Mouse (Mus musculus): ENCODE results near the gene Gm5150. TPM values are rescaled to one million over a fixed set of nuclear protein-coding genes. Genes with fewer than 3 reads are reported as not detected.
"Not testable (repeated sequence)": the region's sequence is repeated elsewhere in the genome, so short reads cannot be mapped to it uniquely, and the experiment has no call there.

The Gm5150 gene
- not detected in 2 replicates for polyA plus RNA-seq (2014; fragmentation: Nextera tagmentation; extraction: Ambion mirVana)

DNA sequence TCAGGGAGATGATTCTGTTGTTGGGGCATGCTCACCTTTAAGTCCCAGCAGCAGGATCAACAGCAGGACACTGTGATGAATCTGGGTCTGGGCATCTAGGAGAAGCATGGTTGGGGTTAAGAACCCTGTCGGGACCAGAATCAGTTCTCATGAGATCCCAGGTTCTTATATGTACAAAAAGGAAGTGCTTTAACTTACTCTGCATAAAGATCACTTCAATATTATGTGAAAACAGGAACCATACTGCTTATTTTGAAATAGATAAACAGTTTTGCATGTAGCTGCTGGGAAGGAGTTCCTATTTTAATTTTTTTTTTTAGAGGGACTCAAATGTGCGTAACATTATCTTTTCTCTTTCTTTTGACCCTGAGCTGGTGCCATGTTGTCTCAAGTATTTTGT lies at the start of gene Gm5150:
Gene Gm5150, minus strand, starts transcription at position 223 of the 400 bp plus-strand sequence.
- Histone ChIP-seq H3K9me3 (ENCODE audit: control insufficient read depth, low read length) (no peaks in the 10 kb centered on the region), H3K4me2 (ENCODE audit: low read depth, low read length) (no peak within 1 kb of the TSS), H3K27me3 (ENCODE audit: control insufficient read depth, insufficient read depth, low read length) (no peaks in the 10 kb centered on the region), H3K9ac (replicated peaks; ENCODE audit: low read depth, low read length) (no peak within 1 kb of the TSS), H3K4me3 (ENCODE audit: low read depth, low read length) (no peak within 1 kb of the TSS), H3K36me3 (ENCODE audit: control insufficient read depth, insufficient read depth, low read length) (no peaks in the 10 kb centered on the region), H3K4me1 (ENCODE audit: control insufficient read depth, insufficient read depth, low read length) (no peaks in the 10 kb centered on the region), H3K27ac (ENCODE audit: low read depth, low read length) (no peak within 1 kb of the TSS)
- no peak for ATAC-seq (ENCODE audit: low read depth)
- 93% methylated on average over 2 of the region's 2 CpGs for WGBS

DNA sequence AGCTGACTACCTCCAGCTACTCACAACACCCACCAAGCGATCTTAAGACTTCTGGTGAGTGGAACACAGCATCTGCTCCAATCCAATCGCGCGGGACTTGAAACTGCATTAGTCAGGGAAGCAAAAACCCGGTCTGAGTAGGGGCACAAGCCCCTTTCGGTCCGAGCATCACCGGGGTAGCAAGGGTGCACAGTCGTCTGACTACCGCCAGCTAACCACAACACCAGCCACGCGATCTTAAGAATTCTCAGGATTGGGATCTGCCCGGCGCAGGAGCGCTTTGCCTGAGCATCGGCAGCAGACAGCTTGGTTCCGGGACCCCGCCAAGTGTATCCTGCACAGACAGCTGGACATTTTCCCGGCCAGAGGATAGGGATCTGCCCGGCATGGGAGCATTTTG lies 45.5 kb upstream of the Gm5150 start:
- not testable (repeated sequence) for H3K27me3 ChIP-seq (ENCODE audit: control insufficient read depth, insufficient read depth, low read length); H3K4me2 ChIP-seq (ENCODE audit: low read depth, low read length); H3K4me1 ChIP-seq (ENCODE audit: control insufficient read depth, insufficient read depth, low read length); H3K36me3 ChIP-seq (ENCODE audit: control insufficient read depth, insufficient read depth, low read length); ATAC-seq (ENCODE audit: low read depth); H3K9me3 ChIP-seq (ENCODE audit: control insufficient read depth, low read length); H3K4me3 ChIP-seq (ENCODE audit: low read depth, low read length); H3K9ac ChIP-seq (replicated peaks; ENCODE audit: low read depth, low read length); H3K27ac ChIP-seq (ENCODE audit: low read depth, low read length)
- 85% methylated on average over 20 of the region's 20 CpGs for WGBS

DNA sequence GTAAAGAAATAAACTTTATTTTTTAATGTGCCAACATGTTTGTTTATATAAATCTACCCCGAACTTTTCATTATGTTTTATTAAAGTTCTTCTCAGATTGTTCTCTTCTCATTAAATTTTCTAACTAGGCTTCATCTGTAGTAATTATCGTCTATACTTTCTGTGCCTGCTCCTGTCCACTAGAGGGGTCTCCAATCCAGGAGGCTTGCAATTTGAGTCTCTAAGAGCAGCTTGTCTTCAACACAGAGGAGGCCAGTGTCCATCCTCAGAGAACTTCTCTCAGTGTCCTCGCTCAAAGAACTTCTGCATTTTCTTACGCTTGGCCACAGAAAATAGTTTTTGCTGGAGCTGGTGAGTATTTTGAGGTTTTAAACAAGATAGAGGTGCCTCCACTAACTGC lies 41.1 kb upstream of the Gm5150 start:
- H3K27ac ChIP-seq (ENCODE audit: low read depth, low read length) = no peak overlapping the region
- H3K4me1 ChIP-seq (ENCODE audit: control insufficient read depth, insufficient read depth, low read length) = no peaks in the 10 kb centered on the region
- H3K9ac ChIP-seq (replicated peaks; ENCODE audit: low read depth, low read length) = no peak overlapping the region
- H3K9me3 ChIP-seq (ENCODE audit: control insufficient read depth, low read length) = no peaks in the 10 kb centered on the region
- no peak overlapping the region for H3K4me2 ChIP-seq (ENCODE audit: low read depth, low read length)
- no peaks in the 10 kb centered on the region for H3K27me3 ChIP-seq (ENCODE audit: control insufficient read depth, insufficient read depth, low read length)
- no peak for ATAC-seq (ENCODE audit: low read depth)
- H3K36me3 ChIP-seq (ENCODE audit: control insufficient read depth, insufficient read depth, low read length) = no peaks in the 10 kb centered on the region
- no peak overlapping the region for H3K4me3 ChIP-seq (ENCODE audit: low read depth, low read length)
- WGBS = 62% methylated on average over 4 of the region's 4 CpGs

DNA sequence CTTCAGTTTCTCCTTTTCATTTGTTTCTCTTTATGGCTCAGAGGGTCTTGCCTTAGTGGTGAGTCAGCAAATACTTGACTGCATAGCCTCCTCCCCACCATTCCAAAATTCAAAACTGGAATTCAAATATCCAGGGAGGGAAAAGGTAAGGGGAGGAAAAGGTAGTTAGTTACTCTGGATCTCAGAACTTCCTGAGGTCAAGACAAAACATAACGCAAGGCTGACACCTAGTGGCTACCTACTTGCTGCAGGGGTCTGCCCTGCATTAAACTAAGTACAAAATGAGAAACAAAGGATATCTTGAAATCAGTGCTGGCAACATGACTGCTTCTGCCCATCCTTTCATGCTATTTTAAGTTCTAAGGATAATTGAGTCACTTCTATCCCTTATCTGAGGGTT lies 37.1 kb upstream of the Gm5150 start:
- no peaks in the 10 kb centered on the region for H3K27me3 ChIP-seq (ENCODE audit: control insufficient read depth, insufficient read depth, low read length)
- no peak overlapping the region for H3K4me3 ChIP-seq (ENCODE audit: low read depth, low read length)
- no peak overlapping the region for H3K27ac ChIP-seq (ENCODE audit: low read depth, low read length)
- WGBS = 3% methylated on average over 1 of the region's 1 CpGs
- H3K4me1 ChIP-seq (ENCODE audit: control insufficient read depth, insufficient read depth, low read length) = no peaks in the 10 kb centered on the region
- H3K4me2 ChIP-seq (ENCODE audit: low read depth, low read length) = no peak overlapping the region
- H3K9me3 ChIP-seq (ENCODE audit: control insufficient read depth, low read length) = no peaks in the 10 kb centered on the region
- H3K9ac ChIP-seq (replicated peaks; ENCODE audit: low read depth, low read length) = no peak overlapping the region
- no peaks in the 10 kb centered on the region for H3K36me3 ChIP-seq (ENCODE audit: control insufficient read depth, insufficient read depth, low read length)
- ATAC-seq (ENCODE audit: low read depth) = peak; percentile 86; the same call in 1 of the 2 replicates

DNA sequence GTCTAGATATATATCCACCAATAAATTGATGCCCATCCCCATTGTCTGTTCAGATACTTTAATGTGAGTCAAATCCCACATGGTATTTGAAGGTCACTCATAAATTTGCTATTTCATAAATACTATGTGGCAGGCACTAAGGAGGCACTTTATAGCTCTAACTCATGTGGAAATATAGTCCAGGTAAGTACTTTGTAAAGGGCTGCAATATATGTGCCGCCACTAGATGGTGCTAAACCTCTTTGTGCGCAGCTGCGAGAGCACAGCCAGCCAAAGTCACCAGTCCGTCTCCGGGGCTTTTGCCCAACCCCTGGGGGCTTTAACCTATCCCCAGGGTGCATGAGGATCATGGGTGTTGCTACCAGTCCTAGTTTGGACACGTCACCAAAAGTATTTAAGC lies 18.8 kb upstream of the Gm5150 start:
- WGBS = 0% methylated on average over 4 of the region's 6 CpGs
- ATAC-seq (ENCODE audit: low read depth) = peak; percentile 58
- H3K4me2 ChIP-seq (ENCODE audit: low read depth, low read length); H3K27ac ChIP-seq (ENCODE audit: low read depth, low read length); H3K36me3 ChIP-seq (ENCODE audit: control insufficient read depth, insufficient read depth, low read length); H3K9ac ChIP-seq (replicated peaks; ENCODE audit: low read depth, low read length); H3K27me3 ChIP-seq (ENCODE audit: control insufficient read depth, insufficient read depth, low read length); H3K4me3 ChIP-seq (ENCODE audit: low read depth, low read length); H3K4me1 ChIP-seq (ENCODE audit: control insufficient read depth, insufficient read depth, low read length); H3K9me3 ChIP-seq (ENCODE audit: control insufficient read depth, low read length): not testable (repeated sequence)

DNA sequence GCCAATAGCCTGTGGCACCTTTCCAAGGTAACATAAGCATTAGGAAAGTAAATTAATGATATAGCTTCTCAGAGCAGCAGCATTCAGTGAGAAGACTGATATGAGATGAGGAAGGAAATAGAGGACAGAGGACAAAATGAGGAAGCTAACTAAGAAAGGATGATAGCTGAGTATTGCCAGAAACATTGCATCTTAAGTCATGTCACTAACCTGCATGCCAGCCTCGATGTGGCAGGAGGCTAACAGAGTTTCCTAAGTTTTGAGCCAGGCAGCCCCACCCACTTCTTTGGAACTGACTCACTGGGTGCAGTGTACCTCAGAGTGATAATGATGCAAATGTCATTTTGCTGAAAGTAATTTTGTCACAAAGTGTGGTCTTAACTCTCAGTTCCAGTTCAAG lies 16.0 kb upstream of the Gm5150 start:
- no peaks in the 10 kb centered on the region for H3K36me3 ChIP-seq (ENCODE audit: control insufficient read depth, insufficient read depth, low read length)
- WGBS = 59% methylated on average over 1 of the region's 1 CpGs

DNA sequence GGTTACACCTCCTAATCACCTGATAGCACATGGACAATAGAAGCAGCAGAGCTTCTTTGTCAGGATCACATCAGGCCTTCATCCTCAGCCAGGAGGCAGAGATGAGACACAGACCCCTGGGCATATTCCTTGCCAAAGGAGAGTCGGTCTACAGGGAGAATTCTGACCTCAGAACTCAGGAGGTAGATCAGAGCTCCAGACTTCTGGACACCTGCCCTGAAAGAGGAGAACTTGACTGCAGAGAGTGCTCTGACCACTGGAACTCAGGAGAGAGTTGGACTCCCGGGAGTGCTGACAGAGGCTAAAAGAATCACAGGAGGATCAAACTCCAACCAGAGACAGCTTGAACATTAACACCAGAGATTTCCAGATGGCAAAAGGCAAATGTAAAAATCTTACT lies 8.2 kb upstream of the Gm5150 start:
- ATAC-seq (ENCODE audit: low read depth); H3K9me3 ChIP-seq (ENCODE audit: control insufficient read depth, low read length); H3K36me3 ChIP-seq (ENCODE audit: control insufficient read depth, insufficient read depth, low read length); H3K27ac ChIP-seq (ENCODE audit: low read depth, low read length); H3K4me1 ChIP-seq (ENCODE audit: control insufficient read depth, insufficient read depth, low read length); H3K4me3 ChIP-seq (ENCODE audit: low read depth, low read length); H3K4me2 ChIP-seq (ENCODE audit: low read depth, low read length); H3K27me3 ChIP-seq (ENCODE audit: control insufficient read depth, insufficient read depth, low read length); H3K9ac ChIP-seq (replicated peaks; ENCODE audit: low read depth, low read length): not testable (repeated sequence)
- 81% methylated on average over 2 of the region's 2 CpGs for WGBS

More for the DNA sequence above, 16.0 kb upstream of the Gm5150 start:
- H3K9ac ChIP-seq (replicated peaks; ENCODE audit: low read depth, low read length) = no peak overlapping the region
- no peak overlapping the region for H3K4me2 ChIP-seq (ENCODE audit: low read depth, low read length)
- H3K27ac ChIP-seq (ENCODE audit: low read depth, low read length) = no peak overlapping the region
- no peaks in the 10 kb centered on the region for H3K4me1 ChIP-seq (ENCODE audit: control insufficient read depth, insufficient read depth, low read length)
- no peak for ATAC-seq (ENCODE audit: low read depth)
- no peaks in the 10 kb centered on the region for H3K27me3 ChIP-seq (ENCODE audit: control insufficient read depth, insufficient read depth, low read length)
- H3K9me3 ChIP-seq (ENCODE audit: control insufficient read depth, low read length) = no peaks in the 10 kb centered on the region
- H3K4me3 ChIP-seq (ENCODE audit: low read depth, low read length) = no peak overlapping the region

DNA sequence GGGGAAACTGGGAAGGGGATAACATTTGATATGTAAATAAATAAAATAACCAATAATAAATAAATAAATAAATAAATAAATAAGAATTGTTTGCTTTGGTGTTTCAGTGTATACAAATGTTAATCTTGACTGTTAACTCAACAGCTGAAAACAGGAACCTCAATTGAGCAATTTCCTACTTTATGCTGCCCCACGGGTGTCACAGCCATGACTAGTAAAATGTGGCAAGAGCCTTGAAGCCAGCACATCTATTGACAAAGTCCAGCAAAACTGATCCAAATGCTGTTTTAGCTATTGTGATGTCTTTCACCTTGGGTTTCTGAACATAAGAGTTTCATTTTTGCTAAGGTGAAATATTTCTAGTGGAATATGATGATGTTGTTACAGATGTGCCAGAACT lies 1.6 kb upstream of the Gm5150 start:
- Histone ChIP-seq H3K4me1 (ENCODE audit: control insufficient read depth, insufficient read depth, low read length) (no peaks in the 10 kb centered on the region), H3K36me3 (ENCODE audit: control insufficient read depth, insufficient read depth, low read length) (no peaks in the 10 kb centered on the region), H3K4me2 (ENCODE audit: low read depth, low read length) (no peak overlapping the region), H3K9ac (replicated peaks; ENCODE audit: low read depth, low read length) (no peak overlapping the region), H3K9me3 (ENCODE audit: control insufficient read depth, low read length) (no peaks in the 10 kb centered on the region), H3K4me3 (ENCODE audit: low read depth, low read length) (no peak overlapping the region), H3K27ac (ENCODE audit: low read depth, low read length) (no peak overlapping the region), H3K27me3 (ENCODE audit: control insufficient read depth, insufficient read depth, low read length) (no peaks in the 10 kb centered on the region)
- ATAC-seq (ENCODE audit: low read depth) = no peak
- WGBS = 88% methylated on average over 1 of the region's 1 CpGs

DNA sequence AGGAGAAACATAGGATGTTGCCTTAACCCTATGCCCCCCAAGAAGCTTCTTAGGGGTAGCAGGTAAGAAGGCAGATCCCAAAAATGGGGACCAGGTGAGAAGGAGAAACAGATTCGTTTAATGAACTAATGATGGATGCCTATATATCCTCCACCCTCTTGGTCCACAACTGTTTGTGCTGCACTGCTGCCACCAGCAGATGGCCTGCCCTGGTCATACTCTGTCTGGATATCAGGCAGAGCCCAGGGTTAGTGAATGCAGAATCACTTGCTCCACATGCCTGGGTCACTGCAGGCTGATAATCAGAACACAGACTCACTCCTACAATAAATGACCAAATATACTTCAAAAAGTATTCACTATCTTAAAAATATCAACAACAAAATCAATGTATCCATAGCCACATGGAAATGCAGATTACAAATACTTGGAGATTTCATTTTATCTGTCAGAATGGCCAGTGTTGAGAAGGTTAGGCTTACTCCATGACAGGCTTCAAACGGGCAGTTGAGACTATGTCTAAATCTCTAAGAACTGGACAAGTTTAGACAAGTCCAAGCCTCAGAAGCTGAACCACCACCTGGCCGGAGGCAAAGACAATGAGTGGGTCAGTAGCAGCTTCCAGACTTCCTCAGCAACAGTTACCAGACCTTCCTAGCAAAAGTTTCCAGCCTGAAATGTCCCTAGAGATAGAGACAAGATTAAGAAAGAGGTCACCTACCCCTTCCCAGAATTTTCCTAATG lies 2.2 kb downstream of the Gm5150 start:
- no peaks in the 10 kb centered on the region for H3K36me3 ChIP-seq (ENCODE audit: control insufficient read depth, insufficient read depth, low read length)
- H3K4me3 ChIP-seq (ENCODE audit: low read depth, low read length) = no peak overlapping the region
- no peaks in the 10 kb centered on the region for H3K9me3 ChIP-seq (ENCODE audit: control insufficient read depth, low read length)
- no peaks in the 10 kb centered on the region for H3K4me1 ChIP-seq (ENCODE audit: control insufficient read depth, insufficient read depth, low read length)
- no peak overlapping the region for H3K27ac ChIP-seq (ENCODE audit: low read depth, low read length)
- ATAC-seq (ENCODE audit: low read depth) = no peak
- no peaks in the 10 kb centered on the region for H3K27me3 ChIP-seq (ENCODE audit: control insufficient read depth, insufficient read depth, low read length)
- no peak overlapping the region for H3K9ac ChIP-seq (replicated peaks; ENCODE audit: low read depth, low read length)
- WGBS = 81% methylated on average over 3 of the region's 3 CpGs
- H3K4me2 ChIP-seq (ENCODE audit: low read depth, low read length) = no peak overlapping the region
